Mouse (Mus musculus) liver, adult 2 months (tissue): ENCODE results near the gene Oas1g. TPM values are rescaled to one million over a fixed set of nuclear protein-coding genes. Genes with fewer than 3 reads are reported as not detected.
"Not testable (repeated sequence)": the region's sequence is repeated elsewhere in the genome, so short reads cannot be mapped to it uniquely, and the experiment has no call there.

Experiments used
- DNase-seq: peaks from one replicate; pipeline ENCODE4 v3.0.0-alpha.2; 2011; ENCODE audit warnings: low read depth, low spot score; ENCODE audit errors: extremely low read depth
- H3K27ac ChIP-seq: fragments of 200-500 bp; replicated peaks from 2 replicates; pipeline ENCODE4 v1.5.1; 2012; ENCODE audit warnings: low read depth, mild to moderate bottlenecking, control low read depth, inconsistent platforms, low read length; ENCODE audit not compliant: insufficient read depth
- H3K27me3 ChIP-seq: fragments of 200-500 bp; 2 replicates; pipeline ENCODE4 v1.6.1; 2012; ENCODE audit warnings: mild to moderate bottlenecking, moderate library complexity, low read length, inconsistent platforms; ENCODE audit not compliant: control insufficient read depth, insufficient read depth
- H3K36me3 ChIP-seq: fragments of 200-500 bp; 2 replicates; pipeline ENCODE4 v1.6.1; 2012; ENCODE audit warnings: low read length, inconsistent platforms; ENCODE audit not compliant: control insufficient read depth, insufficient read depth
- H3K4me1 ChIP-seq: fragments of 200-500 bp; 2 replicates; pipeline ENCODE4 v1.6.1; 2011; ENCODE audit warnings: low read length; ENCODE audit not compliant: control insufficient read depth, insufficient read depth
- H3K4me3 ChIP-seq: fragments of 200-500 bp; 2 replicates; pipeline ENCODE4 v1.5.1; 2011; ENCODE audit warnings: low read depth, mild to moderate bottlenecking, control low read depth, low read length, moderate library complexity; ENCODE audit not compliant: insufficient read depth
- H3K79me2 ChIP-seq: fragments of 200-500 bp; 2 replicates; pipeline ENCODE4 v1.6.1; 2012; ENCODE audit warnings: inconsistent platforms, mild to moderate bottlenecking, low read length, moderate library complexity; ENCODE audit not compliant: control insufficient read depth, insufficient read depth
- H3K9ac ChIP-seq: fragments of 200-500 bp; 2 replicates; pipeline ENCODE4 v1.6.1; 2012; ENCODE audit warnings: low read depth, mild to moderate bottlenecking, control low read depth, inconsistent platforms, low read length
- CTCF ChIP-seq: fragments of 200-500 bp; IDR thresholded peaks from 2 replicates; pipeline ENCODE4 v1.5.1; 2011; ENCODE audit warnings: low read depth, low read length, control low read depth
- POLR2A ChIP-seq: fragments of 200-500 bp; IDR thresholded peaks from 2 replicates; pipeline ENCODE4 v1.6.1; 2011; ENCODE audit warnings: low read length, control low read depth; ENCODE audit not compliant: insufficient read depth; ENCODE audit errors: extremely low read depth
- WGBS: fragments of 180-500 bp; shearing (Covaris S2); methylation state at CpG from one replicate; pipeline ENCODE4 v1.1.7; 2018; 5-methylcytosine and 5-hydroxymethylcytosine counted together
- polyA plus RNA-seq: library from polyadenylated mRNA; depleted of rRNA; stranded (reverse); fragments of >200 nt; gene quantifications from 2 replicates; pipeline ENCODE4 v1.2.3, GENCODE M21; 2012
- total RNA-seq: library from RNA; depleted of rRNA; stranded (reverse); fragments of >200 nt; gene quantifications from 2 replicates; pipeline ENCODE4 v1.2.3, GENCODE M21; 2014

Oas1g gene
- total and polyA plus RNA-seq, 2 experiments = 2.9 to 4.3 TPM

GRCm38 (mm10) chr5:120902056-120902455, 14.6 kb upstream of the Oas1g start:
- 93% methylated on average over 5 of the region's 5 CpGs for WGBS
- TF ChIP-seq CTCF (no peak), POLR2A (no peak)
- Histone ChIP-seq H3K27ac (no peak overlapping the region), H3K36me3 (0 out of 2 replicates have a peak, but pooled peaks cover 1% of the 10 kb centered on the region), H3K79me2 (no peaks in the 10 kb centered on the region), H3K4me1 (no peaks in the 10 kb centered on the region; the same call in 1 of the 2 replicates), H3K27me3 (no peaks in the 10 kb centered on the region), H3K9ac (no peak overlapping the region), H3K4me3 (no peak overlapping the region)
- DNase-seq = no peak

DNA sequence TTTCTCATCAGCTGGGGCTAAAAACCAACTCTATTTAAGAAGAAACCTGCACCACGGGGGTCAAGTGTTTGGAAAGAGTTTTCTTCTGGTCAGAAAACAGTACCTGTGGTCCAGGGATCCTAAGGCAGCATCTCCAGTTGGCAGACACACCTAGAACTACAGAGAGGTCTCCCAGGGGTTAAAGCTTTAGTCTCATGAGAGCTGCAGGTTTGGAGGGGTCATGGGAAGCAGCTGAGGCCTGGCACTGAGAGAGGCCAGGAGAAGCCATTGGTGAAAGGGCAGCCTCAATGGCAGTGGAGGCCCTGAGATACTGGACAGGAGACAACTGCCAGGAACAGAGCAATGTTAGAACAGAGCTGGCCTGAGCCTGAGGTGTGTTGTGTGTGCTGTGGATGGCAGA, 13.3 kb upstream of the Oas1g start:
- H3K27me3 ChIP-seq = no peaks in the 10 kb centered on the region
- no peak overlapping the region for H3K4me3 ChIP-seq
- no peak for TF ChIP-seq POLR2A
- no peak for TF ChIP-seq CTCF
- H3K36me3 ChIP-seq = 0 out of 2 replicates have a peak, but pooled peaks cover 1% of the 10 kb centered on the region
- no peak overlapping the region for H3K27ac ChIP-seq
- no peak for DNase-seq
- H3K4me1 ChIP-seq = no peaks in the 10 kb centered on the region
- H3K79me2 ChIP-seq = no peaks in the 10 kb centered on the region
- WGBS = 60% methylated on average over 1 of the region's 1 CpGs
- no peak overlapping the region for H3K9ac ChIP-seq

GRCm38 (mm10) chr5:120898726-120899125, 11.3 kb upstream of the Oas1g start:
- Histone ChIP-seq H3K27me3 (no peaks in the 10 kb centered on the region), H3K9ac (no peak overlapping the region), H3K4me3 (no peak overlapping the region), H3K36me3 (0 out of 2 replicates have a peak, but pooled peaks cover 1% of the 10 kb centered on the region), H3K4me1 (no peaks in the 10 kb centered on the region), H3K79me2 (no peaks in the 10 kb centered on the region), H3K27ac (no peak overlapping the region)
- DNase-seq = no peak
- TF ChIP-seq CTCF (no peak), POLR2A (no peak)

GRCm38 (mm10) chr5:120898307-120898706, 10.9 kb upstream of the Oas1g start:
- Histone ChIP-seq H3K27me3 (no peaks in the 10 kb centered on the region), H3K79me2 (no peaks in the 10 kb centered on the region), H3K4me1 (no peaks in the 10 kb centered on the region), H3K36me3 (0 out of 2 replicates have a peak, but pooled peaks cover 1% of the 10 kb centered on the region), H3K4me3 (no peak overlapping the region), H3K27ac (no peak overlapping the region), H3K9ac (no peak overlapping the region)
- WGBS = 84% methylated on average over 6 of the region's 6 CpGs
- no peak for DNase-seq
- no peak for TF ChIP-seq CTCF
- TF ChIP-seq POLR2A = no peak

DNA sequence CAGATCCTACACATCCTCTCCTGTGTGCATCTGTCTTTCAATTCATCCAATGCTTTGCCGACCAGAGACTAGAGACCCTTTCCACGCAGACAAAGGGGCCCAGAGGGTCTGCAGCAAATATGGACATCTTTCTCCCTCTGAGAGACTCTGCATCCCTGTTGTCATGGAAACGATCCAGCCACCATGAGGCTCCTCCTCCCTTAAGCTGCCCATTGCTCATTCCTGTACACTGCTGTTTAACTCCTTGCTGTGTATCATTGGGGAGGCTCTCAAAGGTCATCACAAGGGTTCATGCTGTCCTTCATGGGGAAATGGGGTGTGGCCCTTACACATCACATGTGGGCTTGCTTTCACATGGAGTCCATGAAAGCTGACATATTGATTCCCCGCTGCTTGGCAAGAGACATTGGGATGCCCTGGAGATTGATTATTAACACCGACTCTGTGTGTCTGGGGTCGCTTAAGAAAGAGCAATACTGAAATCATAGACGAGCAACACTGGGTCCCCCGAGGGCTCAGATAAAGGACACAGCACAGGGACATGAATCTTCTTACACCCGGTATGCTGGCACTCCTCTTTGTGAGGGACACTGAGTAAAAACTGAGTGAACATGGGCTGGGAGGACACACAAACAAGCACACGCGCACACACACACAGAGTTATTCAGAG, 8.0 kb upstream of the Oas1g start:
- WGBS = 82% methylated on average over 11 of the region's 11 CpGs
- Histone ChIP-seq H3K9ac (no peak overlapping the region), H3K4me1 (no peaks in the 10 kb centered on the region), H3K4me3 (no peak overlapping the region), H3K79me2 (no peaks in the 10 kb centered on the region), H3K27ac (no peak overlapping the region), H3K36me3 (0 out of 2 replicates have a peak, but pooled peaks cover under 1% of the 10 kb centered on the region), H3K27me3 (no peaks in the 10 kb centered on the region)
- DNase-seq = no peak
- TF ChIP-seq POLR2A = no peak
- TF ChIP-seq CTCF = no peak

DNA sequence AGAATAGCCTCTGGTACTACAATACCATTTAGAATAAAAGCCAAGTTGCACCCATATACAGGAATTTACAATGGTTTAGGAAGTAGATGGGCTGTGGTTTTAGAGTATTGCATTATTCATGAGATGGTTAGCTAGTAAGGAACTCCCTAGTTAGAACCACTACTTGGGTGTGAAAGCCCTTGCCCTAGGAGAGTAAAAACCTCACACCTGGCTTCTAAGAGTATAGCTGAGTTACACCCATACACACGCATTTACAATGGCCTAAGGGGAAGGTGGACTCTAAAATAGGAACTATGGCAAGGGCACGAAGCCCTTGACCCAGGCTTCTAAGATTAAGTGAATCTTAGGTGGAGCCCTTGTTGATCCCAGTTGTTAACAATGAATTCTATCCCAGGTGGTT, 7.3 kb upstream of the Oas1g start:
- H3K79me2 ChIP-seq, H3K9ac ChIP-seq, H3K27ac ChIP-seq, H3K4me1 ChIP-seq, H3K27me3 ChIP-seq, DNase-seq, H3K36me3 ChIP-seq, H3K4me3 ChIP-seq: not testable (repeated sequence)
- WGBS = 55% methylated on average over 2 of the region's 2 CpGs

DNA sequence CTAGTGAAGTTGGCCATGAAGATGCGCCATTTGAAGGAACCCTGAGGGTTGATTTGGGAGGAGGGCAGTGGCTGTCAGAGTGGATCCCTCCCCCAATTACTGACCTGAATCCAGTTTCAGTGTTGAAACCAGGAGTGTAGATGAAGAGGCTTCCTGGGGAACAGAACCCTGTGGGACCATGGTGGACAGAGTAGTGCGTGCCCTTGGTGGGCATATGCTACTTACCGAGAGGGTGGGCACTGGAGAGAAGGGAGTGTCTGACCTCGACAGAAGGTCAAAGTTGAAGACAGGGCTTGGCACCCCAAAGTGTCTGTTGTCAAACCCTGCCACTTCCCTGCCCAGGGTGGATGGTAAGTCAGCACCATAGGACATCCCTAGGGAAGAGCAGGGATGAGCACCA, 6.5 kb upstream of the Oas1g start:
- 89% methylated on average over 4 of the region's 4 CpGs for WGBS
- not testable (repeated sequence) for H3K36me3 ChIP-seq, DNase-seq, H3K27me3 ChIP-seq, H3K79me2 ChIP-seq, H3K27ac ChIP-seq, H3K9ac ChIP-seq, H3K4me1 ChIP-seq, H3K4me3 ChIP-seq
